Mouse (Mus musculus): Measurements from ENCODE around the gene Kcnd3.

The Kcnd3 gene

GRCm38 (mm10) chr3:105660530-105660929 is 208.4 kb downstream of the Kcnd3 start:
- DNase-seq (ENCODE audit: low read depth), result no peak

GRCm38 (mm10) chr3:105663043-105663442 is 210.9 kb downstream of the Kcnd3 start:
- peak; percentile 34 for DNase-seq (ENCODE audit: low read depth)

DNA sequence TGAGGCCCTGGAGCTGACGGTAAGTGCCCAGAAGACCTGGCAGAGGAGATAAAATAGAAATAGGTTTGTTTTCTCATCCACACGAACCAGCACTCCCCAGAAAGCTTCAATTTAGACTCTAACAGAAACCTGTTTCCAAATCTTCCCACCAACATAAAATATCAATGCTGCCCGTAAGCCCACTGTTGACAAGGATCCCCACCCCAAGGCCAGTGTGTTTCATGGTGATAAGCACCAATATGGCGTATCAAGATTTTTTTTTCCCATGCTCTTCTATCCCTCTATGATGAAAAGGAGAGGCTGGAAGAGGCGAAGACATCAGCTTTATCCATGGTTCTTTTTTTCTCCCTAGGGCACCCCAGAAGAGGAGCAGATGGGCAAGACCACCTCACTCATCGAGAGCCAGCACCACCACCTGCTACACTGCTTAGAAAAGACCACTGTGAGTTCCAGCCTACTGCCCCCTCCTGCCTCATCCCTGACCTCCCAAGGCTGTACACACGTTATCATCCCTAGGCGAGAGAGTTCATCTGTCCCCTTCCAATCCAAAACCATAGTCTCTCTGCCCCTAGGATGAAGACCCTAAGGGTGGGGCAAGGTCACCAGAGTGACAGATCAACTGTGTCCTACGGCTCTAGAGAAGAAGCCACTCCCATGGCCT is 213.1 kb downstream of the Kcnd3 start:
- DNase-seq (ENCODE audit: low read depth), result no peak

GRCm38 (mm10) chr3:105666996-105667523 is 214.9 kb downstream of the Kcnd3 start:
- DNase-seq (ENCODE audit: low read depth), result no peak

- no peak for DNase-seq (ENCODE audit: low read depth)
These were observed 216.0 kb downstream of the Kcnd3 start for GRCm38 (mm10) chr3:105668161-105668560.

DNA sequence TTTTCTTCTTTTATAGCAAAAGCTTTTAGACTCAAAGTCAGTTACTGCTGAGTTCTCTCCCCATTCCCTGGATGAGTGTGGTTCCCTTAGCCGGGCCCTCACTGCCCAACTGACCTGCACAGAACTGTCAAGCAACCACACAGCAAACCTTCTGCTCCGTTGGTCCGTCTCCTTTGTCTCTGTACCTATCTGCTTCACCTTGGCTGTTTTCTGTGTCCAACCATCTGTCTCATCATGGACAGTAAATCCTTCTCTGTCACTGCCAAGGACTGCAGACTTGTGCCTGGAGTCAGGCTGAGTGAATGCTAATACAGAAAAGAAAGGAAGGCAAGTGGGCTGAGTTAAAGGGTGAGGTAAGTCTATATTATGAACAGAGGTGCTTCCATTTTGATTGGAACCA is 217.6 kb downstream of the Kcnd3 start:
- no peak for DNase-seq (ENCODE audit: low read depth)

DNA sequence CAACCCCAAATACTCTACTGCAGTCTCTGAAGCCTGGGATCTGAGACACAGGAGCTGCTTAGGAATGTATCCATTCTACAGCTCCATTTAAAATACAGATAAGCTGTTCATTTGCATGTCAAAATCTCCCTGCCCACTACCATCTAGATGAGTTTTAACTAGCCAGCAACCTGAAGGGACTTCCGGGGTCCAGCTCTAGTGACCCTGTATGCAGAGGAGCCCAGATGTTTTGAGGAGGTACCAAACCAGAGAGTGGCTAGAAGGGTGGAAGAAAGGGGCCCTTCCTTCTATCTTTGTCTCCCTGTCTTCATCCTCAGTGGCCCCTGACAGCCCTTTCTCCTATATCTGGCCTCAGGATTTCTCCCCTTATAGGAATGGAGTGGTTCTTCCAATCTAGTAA is 218.7 kb downstream of the Kcnd3 start:
- DNase-seq (ENCODE audit: low read depth), result no peak

GRCm38 (mm10) chr3:105674595-105675218 is 222.6 kb downstream of the Kcnd3 start:
- peak; percentile 91 for DNase-seq (ENCODE audit: low read depth)

- DNase-seq (ENCODE audit: low read depth), result no peak
These were observed 223.8 kb downstream of the Kcnd3 start for GRCm38 (mm10) chr3:105675932-105676331.

- DNase-seq (ENCODE audit: low read depth), result no peak
These were observed 228.2 kb downstream of the Kcnd3 start for GRCm38 (mm10) chr3:105680346-105680745.

DNA sequence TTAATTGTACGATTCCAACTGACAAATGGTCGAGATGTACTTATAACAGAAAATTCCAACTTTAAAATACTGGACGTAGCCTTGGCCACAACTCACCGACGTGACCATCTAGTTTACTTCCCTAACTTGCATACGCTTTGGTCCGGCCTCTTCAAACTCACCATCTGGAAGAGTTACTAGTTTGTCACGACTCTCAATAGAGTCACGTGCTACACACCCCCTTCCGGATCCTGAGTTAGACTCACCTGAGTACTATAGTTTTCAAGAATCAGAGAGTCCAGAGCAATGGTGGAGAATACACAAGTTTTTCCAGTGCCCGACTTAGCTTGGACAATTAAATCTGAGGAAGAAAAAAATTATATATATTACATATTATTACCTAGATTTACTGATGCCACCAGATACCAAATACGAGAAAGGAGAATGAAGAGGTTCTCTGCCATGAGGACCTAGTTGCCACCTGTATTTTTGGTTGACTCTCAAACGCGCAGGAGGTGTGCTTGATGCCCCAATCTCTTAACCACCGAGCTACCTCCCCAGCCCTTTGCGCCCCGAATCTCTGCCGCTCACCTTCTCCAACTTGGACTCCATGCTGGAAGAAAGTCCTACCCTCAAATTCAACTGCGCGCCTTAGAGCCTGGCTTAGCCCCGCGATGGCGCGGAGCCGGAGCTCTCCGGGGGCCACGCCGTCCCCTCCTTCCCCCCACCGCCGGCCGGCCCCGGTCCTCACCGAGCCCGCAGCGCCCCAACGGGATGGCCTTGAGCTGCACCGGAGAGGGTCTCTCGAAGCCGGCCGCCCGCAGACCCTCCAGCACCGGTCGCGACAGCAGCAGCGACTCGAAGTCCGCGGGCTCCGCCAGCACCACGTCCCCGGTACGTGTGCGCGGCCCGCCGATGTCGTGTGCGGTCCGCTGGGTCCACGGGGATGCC is 234.5 kb downstream of the Kcnd3 start:
- peak; percentile 34 for DNase-seq (ENCODE audit: low read depth)

GRCm38 (mm10) chr3:105687324-105688060 is 235.4 kb downstream of the Kcnd3 start, which contains the start of gene Ddx20:
Gene Ddx20 (minus strand): TSS chr3:105687574.
- DNase-seq (ENCODE audit: low read depth), result peak; percentile 97

GRCm38 (mm10) chr3:105688536-105688935 is 236.4 kb downstream of the Kcnd3 start:
- DNase-seq (ENCODE audit: low read depth), result no peak

DNA sequence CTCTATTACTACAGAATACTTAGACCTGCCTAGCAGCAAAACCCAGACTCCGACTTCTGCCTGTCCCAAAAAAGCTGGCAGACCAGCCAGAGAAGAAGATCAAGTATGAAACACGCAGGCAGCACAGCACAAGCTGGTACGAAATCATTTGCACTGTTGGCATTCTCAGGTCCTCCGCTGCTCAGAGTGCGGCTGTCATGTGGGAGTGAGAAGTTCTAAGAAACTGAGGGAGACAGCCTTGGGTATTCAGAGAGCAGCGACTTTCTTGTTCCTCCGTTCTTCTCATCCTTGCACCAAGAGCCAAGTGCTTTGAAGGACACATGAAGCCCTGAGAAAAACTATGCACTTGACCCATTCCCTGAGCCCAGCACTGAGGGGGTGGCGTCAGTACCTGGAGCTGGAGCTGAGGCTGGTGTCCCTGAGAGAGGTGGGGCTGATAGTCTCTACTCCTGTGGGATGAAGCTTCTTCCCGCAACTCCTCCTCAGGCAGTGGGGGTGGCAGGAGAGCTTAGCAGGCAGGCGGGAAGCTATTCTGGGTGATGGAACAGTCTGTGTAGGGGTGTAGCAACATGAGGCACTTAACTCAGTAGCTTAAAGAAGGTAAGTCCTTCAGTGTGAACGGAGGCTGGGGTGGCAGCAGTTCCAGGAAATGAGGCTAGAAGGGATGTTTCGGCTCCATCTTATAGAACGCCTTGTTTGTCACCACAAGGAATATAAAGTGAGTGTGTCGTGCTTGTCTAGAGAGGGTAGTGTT is 241.4 kb downstream of the Kcnd3 start:
- no peak for DNase-seq (ENCODE audit: low read depth)

- no peak for DNase-seq (ENCODE audit: low read depth)
These were observed 243.6 kb downstream of the Kcnd3 start for GRCm38 (mm10) chr3:105695476-105696386.

DNA sequence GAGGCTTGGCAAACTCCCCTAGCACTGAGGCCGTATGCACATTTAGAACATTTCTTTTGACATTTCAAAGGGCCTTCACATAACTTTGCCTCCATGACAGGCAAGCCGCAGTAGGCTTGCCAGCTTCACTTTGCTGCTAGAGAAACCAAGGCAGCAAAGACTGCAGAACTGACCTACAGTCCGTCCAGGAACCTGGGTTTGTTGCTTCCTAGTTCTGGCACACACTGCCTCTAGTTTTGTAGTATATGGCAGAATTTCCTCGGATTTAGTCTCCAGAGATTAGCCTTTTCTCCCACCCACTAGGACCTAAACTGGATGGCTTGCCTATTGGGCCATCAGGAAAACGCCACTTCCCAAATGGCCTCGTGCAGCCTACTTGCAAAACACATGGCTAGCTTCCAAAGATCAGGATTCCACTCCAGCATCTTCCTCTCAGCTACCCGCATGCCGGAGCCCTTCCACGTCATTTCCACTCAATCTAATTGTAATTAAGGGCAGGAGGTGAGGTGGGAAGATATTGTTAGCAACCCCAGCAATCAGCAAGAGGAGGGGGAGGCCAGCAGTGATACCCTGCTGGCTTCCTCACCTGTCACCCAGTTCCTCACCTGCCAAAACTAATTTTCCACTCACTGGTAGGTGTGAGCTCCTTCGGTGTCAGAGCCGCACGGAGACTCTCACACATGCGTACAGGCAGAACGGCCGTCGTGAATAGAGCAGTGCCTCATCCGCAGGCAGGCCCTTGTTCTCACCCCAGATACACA is 244.4 kb downstream of the Kcnd3 start:
- no peak for DNase-seq (ENCODE audit: low read depth)

DNA sequence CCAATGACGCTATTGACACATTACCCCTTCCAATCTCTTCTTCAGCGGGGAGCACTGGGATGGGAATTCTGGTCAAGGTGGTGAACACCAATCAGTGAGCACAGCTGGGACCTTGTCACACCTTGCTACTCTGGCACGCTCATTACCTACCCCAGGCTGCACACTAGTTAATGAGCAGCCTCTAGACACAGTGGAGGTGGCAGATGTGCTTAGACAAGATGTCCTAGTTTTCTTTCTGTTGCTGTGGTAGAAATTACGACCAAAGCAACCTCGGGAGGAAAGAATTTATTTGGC is 245.0 kb downstream of the Kcnd3 start:
- DNase-seq (ENCODE audit: low read depth), result no peak

GRCm38 (mm10) chr3:105698311-105698710 is 246.2 kb downstream of the Kcnd3 start:
- DNase-seq (ENCODE audit: low read depth), result no peak

GRCm38 (mm10) chr3:105699241-105699933 is 247.3 kb downstream of the Kcnd3 start:
- no peak for DNase-seq (ENCODE audit: low read depth)

Measured in naive thymus-derived CD4-positive, alpha-beta T cell, adult 2 months (primary cell).